Mouse (Mus musculus) embryo, embryonic 11 days (tissue): ENCODE data around the gene Cd3eap.

Source experiments
- DNase-seq: peaks from one replicate; pipeline ENCODE4 v3.0.0-alpha.2; 2015

The Cd3eap gene

DNA sequence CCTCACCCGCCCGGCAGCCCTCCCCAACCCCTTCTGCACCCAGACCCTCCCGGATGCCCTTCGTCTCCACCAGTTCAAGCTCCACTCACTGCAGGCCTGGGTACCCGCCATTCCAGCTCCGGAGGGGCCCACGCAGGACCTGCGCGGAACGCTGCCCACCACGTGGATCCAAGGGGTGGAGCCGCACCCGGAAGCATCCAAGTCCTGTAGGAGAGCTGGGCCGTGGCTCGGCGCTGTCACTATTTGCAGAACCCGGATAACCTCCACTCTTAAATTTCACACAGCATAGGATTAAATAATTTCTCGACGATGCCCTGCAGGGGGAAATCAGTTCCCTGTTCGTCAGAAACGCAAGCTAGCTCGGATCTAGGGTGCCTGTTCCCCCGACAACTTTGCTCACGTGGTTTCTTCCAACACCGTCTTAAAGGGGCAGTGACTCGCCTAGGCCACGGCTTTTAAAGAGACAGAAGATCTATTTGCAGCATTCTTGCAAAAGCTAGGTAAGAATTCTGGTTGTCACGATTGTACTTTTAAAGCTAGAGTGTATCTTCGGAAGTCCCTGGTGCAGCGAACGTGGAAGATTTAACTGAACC lies at the start of gene Cd3eap, which contains the start of gene Ppp1r13l:
TSS of gene Cd3eap (minus strand) at position 185 of the 593 bp plus-strand sequence.
TSS of gene Ppp1r13l (plus strand) at position 451 of the 593 bp plus-strand sequence.
- DNase-seq: peak; percentile 91

- DNase-seq: peak; percentile 84
Observed at GRCm38 (mm10) chr7:19405417-19405816, 46.1 kb upstream of the Cd3eap start.

DNA sequence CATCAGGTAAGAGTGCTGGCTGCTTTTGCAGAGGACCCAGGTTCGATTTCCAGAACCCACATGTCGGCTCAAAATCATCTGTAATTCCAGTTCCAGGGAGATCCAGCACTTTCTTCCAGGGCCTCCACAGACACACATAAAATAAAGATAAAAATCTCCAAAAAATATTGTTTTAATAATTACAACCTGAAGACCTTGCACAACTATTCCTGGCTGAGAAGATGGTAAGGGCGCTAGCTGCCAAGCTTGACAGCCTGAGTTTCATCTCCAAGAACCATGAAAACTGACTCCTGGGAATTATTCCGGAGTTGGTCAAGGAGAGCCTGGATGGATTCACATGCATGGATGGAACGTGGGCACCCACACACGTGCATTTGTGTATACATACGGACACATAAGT lies 45.2 kb upstream of the Cd3eap start, which contains the start of gene Ckm:
TSS of gene Ckm (plus strand) at position 301 of the 400 bp plus-strand sequence.
- no peak for DNase-seq

GRCm38 (mm10) chr7:19403731-19404296 lies 44.5 kb upstream of the Cd3eap start, which contains the start of gene Klc3:
TSS of gene Klc3 (minus strand) at chr7:19404104.
- DNase-seq: peak; percentile 71

- DNase-seq: no peak
Observed at GRCm38 (mm10) chr7:19402535-19403112, 43.3 kb upstream of the Cd3eap start.

- no peak for DNase-seq
Observed at GRCm38 (mm10) chr7:19400946-19401345, 41.7 kb upstream of the Cd3eap start.

DNA sequence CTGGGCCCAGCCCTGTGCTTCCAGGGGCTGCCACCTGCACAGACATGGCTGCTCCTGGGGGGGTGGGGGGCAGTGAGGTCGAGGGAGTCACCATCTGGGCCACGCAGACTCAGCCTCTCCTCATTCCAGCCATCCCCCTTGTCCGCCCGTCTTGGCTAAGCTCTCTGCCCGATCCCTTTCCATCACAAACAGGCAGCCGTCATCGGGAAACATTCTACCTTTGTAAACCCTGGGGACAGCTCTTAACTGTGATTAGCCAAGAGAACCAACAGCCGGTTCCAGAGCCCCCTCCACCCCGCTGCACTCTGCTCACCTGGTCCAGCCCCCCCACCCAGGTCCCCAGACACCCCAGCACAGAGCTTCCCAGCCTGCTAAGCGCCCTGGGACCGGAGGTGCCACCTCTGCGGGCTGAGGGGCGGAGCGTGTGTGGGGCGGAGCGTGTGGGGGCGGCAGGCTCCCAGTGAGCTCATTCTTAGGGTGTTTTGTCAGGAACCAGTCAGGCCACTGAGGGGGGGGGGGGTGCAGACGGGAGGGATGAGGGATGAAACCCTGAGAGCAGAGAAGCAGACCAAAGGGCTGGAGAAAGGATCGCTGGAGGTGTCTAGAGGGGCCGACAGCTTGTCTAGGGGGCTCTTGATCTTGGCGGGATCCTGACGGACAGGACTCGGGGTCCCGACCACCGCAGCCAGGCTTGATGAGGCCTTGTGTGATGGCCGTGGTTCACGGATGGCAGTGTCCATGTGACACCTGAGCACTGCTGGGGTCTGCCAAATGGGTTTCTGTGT lies 40.4 kb upstream of the Cd3eap start:
- peak; percentile 53 for DNase-seq

DNA sequence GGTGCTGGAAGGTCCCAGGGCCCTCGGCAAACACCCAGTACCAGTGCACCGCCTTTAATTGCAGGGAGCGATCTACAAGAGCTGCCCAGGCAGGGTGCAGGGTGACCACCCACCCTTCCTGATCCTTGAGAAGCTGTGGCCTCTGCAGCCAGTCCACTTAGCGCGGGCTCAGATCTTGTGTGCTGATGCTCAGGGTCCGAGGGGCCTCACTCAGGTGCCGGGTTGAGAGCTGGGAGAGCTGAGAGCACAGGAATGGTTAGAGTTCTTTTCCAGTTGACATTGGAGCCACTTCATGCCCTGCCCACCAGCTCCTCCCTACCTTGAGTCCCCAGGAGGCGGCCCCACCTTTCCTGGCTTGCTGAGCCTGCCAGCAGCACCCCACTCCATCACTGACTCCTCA lies 35.2 kb upstream of the Cd3eap start:
- DNase-seq: no peak

DNA sequence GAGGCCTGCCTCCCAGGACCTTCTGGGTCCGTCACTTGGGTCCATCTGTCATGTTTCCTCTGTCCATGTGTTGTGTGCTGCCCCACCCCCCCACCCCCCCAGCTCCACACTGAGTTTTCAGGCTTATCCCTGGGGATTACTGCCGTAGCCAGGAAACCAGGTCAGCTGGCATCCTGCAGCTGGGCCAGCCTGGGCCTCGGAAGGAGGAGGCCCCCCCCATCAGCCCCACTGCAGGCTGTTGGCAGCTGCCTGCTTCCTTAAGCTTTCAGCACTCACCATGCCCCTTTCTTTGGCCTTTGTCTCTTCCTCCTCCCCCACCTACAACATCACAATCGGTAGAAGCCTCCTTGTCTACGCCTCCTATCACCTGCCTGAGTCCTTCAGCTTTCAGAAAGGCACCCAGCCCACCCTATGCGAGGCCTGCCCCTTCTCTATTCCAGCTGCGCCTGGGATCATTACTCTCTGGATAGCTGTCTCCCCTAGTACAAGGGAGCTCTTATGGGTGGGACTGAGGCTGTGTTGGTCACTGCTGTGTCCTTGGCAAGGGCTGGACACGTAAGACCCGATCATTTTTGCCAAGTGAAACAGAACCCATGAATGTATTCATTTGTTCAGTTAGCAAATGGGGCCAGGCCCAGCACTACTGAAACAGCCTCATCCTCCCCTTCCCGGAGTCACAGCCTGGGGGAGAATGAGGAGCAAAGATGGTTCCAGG lies 29.6 kb upstream of the Cd3eap start:
- no peak for DNase-seq

DNA sequence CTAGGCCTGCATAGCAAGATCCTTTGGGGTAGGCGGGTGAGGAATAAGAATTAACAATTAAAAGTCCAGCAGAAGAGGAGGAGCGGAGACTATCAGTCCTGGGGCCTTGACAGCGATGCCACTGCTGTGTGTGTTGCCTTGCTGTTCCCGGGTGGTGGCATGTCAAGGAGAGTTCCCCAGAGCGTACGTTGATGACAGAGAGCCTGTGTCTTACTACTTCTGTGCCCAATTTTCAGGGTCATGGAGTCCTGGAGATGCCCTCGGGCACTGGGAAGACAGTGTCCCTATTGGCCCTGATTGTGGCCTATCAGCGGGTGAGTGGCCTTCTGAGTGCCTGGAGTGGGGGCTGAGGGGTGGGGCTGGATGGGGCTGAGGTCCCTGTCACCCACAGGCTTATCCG lies 24.4 kb upstream of the Cd3eap start:
- no peak for DNase-seq

- DNase-seq: no peak
Observed at GRCm38 (mm10) chr7:19382166-19382541, 22.9 kb upstream of the Cd3eap start.

DNA sequence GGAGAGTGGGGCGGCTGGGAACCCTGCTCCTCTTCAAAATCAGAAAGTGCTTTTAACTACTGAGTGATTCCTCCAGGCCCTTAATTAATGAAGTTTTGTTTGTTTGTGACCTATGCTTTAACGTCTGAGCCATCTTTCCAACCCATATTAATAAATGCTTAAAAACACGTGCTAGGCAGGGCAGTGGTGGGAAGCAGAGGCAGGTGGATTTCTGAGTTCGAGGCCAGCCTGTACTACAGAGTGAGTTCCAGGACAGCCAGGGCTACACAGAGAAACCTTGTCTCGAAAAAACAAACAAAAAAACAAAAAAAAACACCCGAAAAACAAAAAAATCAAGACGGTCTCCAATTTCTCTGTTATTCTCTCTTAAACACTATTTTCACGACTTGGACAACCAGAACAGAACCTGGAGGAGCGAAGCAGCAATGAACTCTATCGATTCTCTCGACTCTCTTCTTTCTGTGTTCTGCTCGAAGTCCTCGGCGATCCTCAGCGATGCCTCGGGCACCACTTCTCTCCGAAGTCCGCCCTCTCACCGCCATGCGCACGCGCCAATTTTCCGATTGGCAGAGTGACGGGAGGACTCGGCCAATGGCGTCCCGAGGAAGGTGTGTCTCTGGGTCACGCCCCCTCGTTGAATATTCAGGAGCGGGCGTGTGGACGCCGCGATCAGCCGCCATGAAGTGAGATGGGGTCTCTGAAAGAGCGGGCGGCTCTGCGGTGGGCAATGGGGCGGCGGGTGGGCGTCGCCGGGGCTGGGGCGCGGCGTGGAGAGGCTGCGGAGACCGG lies 22.3 kb upstream of the Cd3eap start, which contains the start of gene Ercc2:
TSS of gene Ercc2 (plus strand) at position 634 of the 789 bp plus-strand sequence.
- DNase-seq: peak; percentile 100

- DNase-seq: no peak
Observed at GRCm38 (mm10) chr7:19378049-19378448, 18.8 kb upstream of the Cd3eap start.

DNA sequence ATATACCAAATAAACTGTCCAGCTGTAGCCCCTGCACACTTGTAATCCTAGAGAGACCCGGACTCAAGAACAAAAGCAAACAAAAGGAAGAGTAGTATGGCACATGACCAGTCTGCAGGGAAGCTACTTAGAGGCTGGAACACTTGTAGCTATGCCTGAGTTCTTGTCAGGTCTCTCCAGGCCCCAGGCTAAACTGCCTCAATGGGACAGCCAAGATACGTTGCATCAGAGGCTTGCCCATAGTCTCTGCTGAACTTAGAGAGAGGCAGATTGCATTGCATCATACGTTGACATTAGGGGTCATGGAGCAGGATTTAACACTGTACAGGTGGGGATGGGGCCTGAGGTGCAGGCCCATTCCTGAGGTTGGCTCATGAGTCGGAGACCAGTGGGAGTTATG lies 16.7 kb upstream of the Cd3eap start:
- no peak for DNase-seq

DNA sequence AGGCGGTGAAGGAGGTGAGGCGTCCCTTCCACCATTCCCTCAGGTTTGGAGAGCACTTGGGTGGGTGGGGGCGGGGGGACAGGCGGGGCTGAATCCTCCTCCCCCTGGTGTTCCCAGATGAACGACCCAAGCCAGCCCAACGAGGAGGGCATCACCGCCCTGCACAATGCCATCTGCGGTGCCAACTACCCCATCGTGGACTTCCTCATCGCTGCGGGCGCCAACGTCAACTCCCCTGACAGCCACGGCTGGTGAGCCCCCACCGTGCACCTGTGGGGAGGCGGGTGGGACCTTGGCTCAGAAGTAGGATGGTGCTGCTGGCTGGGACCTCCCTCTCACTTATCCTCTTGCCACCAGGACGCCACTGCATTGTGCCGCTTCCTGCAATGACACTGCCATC lies 16.1 kb upstream of the Cd3eap start:
- no peak for DNase-seq

GRCm38 (mm10) chr7:19373367-19373766 lies 14.1 kb upstream of the Cd3eap start:
- no peak for DNase-seq

DNA sequence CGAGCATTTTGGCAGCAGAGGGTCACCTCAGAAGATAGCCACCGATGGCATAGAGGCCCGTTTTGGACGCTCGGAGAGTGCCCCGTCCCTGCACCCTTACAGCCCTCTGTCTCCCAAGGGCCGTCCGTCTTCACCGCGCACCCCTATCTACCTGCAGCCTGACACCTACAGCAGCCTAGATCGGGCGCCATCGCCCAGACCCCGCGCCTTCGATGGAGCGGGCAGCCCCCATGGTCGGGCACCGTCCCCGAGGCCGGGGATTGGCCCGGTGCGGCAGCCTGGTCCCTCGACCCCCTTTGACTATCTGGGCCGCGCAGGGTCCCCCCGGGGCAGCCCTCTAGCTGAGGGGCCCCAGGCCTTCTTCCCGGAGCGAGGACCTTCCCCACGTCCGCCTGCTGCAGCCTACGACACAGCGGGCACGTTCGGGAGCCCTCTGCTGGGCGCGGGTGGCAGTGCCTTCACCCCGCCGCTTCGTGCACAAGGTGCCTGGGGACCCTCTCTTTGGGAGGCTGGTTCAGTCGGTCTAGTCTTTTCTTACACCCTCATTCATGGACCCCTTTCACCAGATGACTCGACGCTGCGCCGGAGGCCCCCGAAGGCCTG lies 10.6 kb upstream of the Cd3eap start:
- DNase-seq: peak; percentile 80

- DNase-seq: peak; percentile 58
Observed at GRCm38 (mm10) chr7:19368380-19368779, 9.1 kb upstream of the Cd3eap start.

- DNase-seq: no peak
Observed at GRCm38 (mm10) chr7:19365376-19365775, 6.1 kb upstream of the Cd3eap start.

GRCm38 (mm10) chr7:19363881-19364280 lies 4.6 kb upstream of the Cd3eap start:
- peak; percentile 78 for DNase-seq

DNA sequence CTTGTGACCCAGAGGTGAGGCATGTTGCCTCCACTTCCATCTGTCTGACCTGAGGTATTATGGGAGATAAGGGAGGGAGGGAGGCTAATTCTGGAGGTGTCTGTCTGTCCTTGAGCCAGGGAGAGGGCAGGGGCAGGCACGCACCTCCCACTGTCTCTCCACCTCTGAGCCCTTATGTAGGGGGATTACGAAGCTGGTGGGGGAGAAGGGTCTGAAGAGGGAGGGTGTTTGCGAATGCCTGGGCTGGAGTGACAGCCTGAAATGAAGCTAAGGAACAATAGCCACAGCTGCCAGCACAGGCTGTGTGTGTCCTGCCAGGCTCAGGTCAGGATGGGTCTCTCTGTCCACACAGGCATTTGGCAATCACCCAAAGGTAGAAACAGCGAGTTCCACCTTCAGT lies 3.0 kb upstream of the Cd3eap start:
- no peak for DNase-seq

DNA sequence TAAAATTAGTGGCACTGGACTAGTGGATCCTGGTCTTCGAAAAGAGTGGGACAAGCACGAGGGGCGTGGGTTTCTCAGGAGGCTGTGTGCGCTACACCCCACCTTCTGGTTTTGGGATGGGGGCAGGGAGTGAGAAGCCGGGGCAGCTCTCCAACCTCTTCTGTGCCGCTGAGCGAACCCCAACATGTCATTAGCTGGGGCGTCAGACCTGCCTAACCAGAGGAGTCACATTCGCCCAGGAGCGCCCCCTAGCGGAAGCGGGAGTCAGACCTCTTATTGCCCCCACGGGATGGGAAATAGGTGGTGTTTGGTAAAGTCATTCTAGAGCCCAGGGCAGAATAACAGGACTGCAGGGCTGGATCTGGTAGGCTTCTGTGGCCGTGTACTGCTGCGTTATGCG lies 2.4 kb upstream of the Cd3eap start:
- peak; percentile 78 for DNase-seq
